Mouse (Mus musculus) mouse embryonic stem cell (cell line): ENCODE measurements around the gene Furin.

ENCODE experiments used
- in situ Hi-C, 2 experiments: fragments of 300-500 bp; cut with MboI; formaldehyde crosslinking; loops; 1 replicate in 1 of 2; 3 replicates in 1 of 2; pipeline ENCODE4 v1.14.3; 2019 to 2020; ENCODE audit warnings: low sequenced_read_pairs in 2 of 2, low pct_unique_long_range_greater_than_20kb in 1 of 2, mixed read lengths in 1 of 2; ENCODE audit not compliant: unreplicated experiment in 1 of 2

The Furin gene

DNA sequence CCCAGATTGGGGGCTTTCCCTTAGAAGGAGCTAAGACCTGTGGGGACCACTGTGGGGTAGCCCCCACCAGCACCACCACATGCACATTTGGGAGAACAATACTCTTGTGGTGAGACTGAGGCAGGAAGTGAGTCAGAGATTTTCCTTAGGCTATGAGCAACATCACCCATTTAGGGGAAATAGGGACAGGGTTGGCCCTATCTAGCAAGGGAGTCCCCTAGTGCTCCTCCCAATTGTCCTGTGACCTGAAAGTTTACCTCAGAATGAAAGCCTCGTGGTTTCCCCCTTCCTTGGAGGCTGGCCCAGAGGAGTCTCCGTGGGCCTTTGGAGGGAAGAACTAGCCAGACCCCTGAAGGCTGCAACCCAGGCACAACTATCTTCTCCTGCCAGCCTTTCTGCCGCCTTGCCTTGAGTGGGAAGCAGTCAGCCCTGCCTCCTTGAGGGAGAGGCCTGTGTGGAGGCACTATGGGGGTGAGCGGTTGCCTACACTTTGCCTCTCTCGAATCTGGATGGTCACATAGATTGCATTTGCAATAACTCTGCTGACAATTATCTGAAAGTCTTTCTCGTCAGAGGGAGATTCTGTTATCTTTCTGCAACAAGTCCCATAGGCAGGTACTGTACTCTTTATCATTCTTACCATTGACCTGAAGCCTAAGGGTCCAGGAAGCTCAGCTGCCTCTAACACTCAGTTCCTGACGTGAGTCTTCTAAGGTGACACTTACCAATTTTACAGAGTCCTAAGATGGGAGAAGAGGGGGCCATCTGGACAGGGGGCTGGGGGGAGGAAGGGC, 938 bp downstream of the Furin start:
- in situ Hi-C loops, result loop anchor here in 1 of 2 experiments (10.0 kb wide), 1 partner anchor 161 kb away; no protein-coding TSS in a partner anchor

DNA sequence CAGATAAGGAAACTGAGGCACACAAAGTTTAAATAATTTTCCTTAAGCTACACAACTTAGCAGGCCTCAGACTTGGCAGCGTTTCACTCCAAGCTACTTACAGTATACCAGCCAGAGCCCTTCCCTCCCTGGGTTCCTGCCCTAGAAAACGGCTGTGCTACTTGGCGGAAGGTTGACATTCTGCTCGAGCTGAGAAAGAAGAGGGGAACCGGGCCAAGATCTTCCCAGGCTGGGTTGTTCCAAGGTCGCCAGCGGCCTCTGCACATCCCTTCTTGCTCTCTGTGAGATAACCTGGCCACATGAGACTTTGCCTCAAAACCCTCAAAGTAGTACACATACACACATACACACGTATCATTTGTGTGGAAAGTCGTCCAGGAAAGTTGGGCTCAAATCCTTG, 1.7 kb downstream of the Furin start:
- in situ Hi-C loops, result loop anchor here in 1 of 2 experiments (10.0 kb wide), 1 partner anchor 161 kb away; no protein-coding TSS in a partner anchor

- in situ Hi-C loops, result loop anchor here in 1 of 2 experiments (10.0 kb wide), 1 partner anchor 162 kb away; no protein-coding TSS in a partner anchor
Observed at GRCm38 (mm10) chr7:80402651-80403321, 2.5 kb downstream of the Furin start.

GRCm38 (mm10) chr7:80401860-80402641, 3.2 kb downstream of the Furin start:
- in situ Hi-C loops, result loop anchor here in 1 of 2 experiments (10.0 kb wide), 1 partner anchor 163 kb away; no protein-coding TSS in a partner anchor

- in situ Hi-C loops, result loop anchor here in 1 of 2 experiments (10.0 kb wide), 1 partner anchor 164 kb away; no protein-coding TSS in a partner anchor
Observed at GRCm38 (mm10) chr7:80401041-80401859, 4.0 kb downstream of the Furin start.

- in situ Hi-C loops, result loop anchor here in 1 of 2 experiments (10.0 kb wide), 1 partner anchor 164 kb away; no protein-coding TSS in a partner anchor
Observed at GRCm38 (mm10) chr7:80400571-80400970, 4.7 kb downstream of the Furin start.

GRCm38 (mm10) chr7:80400099-80400498, 5.1 kb downstream of the Furin start:
- in situ Hi-C loops, result loop anchor here in 1 of 2 experiments (10.0 kb wide), 1 partner anchor 165 kb away; no protein-coding TSS in a partner anchor

DNA sequence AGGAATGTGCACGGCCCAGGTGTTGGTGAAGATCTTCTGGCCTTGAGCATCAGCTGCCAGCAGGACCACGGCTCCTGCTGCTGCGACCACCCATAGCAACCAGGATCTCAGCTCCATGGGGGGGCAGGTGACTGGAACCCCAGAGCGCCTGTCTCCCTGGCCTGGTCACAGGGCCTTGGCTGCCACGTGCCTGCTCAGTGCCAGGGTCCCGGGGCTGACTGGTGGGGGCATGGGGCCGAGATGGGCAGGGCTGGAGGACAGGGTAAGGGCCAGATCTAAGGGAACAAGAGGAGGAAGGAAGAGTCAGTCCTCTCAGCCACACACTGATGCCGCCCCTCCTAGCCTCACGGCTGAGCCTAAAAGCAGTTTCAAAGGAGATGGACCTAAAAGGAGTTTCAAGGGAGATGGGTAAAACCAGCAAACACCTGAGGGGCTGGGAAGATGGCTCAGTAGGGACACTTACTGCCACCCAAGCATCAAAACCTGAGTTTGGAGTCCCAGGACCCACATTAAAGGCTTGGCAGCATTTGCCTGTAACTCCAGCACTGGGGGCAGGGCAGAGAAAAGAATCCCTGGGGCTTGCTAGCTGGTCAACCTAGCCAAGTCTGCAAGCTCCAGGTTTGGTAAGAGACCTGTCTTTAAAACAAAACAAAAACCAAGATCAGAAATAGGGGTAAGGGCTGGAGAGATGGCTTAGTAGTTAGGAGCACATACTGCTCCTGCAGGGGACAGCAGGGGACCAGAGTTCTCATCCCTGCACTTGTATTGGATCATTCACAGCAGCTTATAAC, 6.4 kb downstream of the Furin start:
- in situ Hi-C loops, result loop anchor here (5.0 to 25.0 kb wide), 2 partner anchors 33 to 463 kb away; partner anchors contain the start of gene Zscan2 (in 1 of the 2)

GRCm38 (mm10) chr7:80397986-80398385, 7.2 kb downstream of the Furin start:
- in situ Hi-C loops, result loop anchor here (5.0 to 25.0 kb wide), 2 partner anchors 34 to 464 kb away; partner anchors contain the start of gene Zscan2 (in 1 of the 2)

DNA sequence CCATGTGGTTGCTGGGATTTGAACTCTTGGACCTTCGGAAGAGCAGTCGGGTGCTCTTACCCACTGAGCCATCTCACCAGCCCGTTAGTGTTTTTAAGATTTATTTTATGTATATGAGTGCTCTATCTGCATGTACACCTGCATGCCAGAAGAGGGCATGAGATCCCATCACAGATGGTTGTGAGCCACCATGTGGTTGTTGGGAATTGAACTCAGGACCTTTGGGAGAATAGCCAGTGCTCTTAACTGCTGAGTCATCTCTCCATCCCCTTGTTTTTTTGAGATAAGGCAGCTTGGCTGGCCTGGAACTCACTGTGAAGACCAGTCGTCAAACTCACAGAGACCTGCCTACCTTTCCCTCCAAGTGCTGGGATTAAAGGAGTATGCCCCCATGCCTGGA, 8.8 kb downstream of the Furin start:
- in situ Hi-C loops, result loop anchor here (5.0 to 25.0 kb wide), 2 partner anchors 36 to 466 kb away; partner anchors contain the start of gene Zscan2 (in 1 of the 2)

GRCm38 (mm10) chr7:80394600-80394999, 10.6 kb downstream of the Furin start:
- in situ Hi-C loops, result loop anchor here in 1 of 2 experiments (25.0 kb wide), 1 partner anchor 468 kb away; the partner anchor contains the start of gene Zscan2

DNA sequence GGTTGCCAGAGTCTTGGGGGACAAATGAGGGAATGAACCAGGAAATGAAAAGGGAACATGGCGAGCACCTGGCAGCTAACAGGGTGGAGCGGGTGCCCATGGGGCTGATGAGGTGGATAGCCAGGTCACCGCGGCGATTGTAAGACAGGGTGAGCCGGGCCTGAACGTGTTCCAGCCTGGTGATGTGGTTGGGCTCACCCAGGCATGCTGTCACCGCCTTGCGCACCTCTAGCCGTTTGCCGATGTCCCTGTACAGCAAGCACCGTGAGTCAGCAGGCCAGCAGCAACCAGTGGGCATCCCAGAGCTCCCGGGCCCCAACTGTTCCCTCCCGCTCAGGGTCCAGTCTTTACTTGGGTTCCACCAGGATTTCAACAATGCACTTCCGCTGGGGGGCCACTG, 13.1 kb downstream of the Furin start:
- in situ Hi-C loops, result loop anchor here in 1 of 2 experiments (25.0 kb wide), 1 partner anchor 470 kb away; the partner anchor contains the start of gene Zscan2

DNA sequence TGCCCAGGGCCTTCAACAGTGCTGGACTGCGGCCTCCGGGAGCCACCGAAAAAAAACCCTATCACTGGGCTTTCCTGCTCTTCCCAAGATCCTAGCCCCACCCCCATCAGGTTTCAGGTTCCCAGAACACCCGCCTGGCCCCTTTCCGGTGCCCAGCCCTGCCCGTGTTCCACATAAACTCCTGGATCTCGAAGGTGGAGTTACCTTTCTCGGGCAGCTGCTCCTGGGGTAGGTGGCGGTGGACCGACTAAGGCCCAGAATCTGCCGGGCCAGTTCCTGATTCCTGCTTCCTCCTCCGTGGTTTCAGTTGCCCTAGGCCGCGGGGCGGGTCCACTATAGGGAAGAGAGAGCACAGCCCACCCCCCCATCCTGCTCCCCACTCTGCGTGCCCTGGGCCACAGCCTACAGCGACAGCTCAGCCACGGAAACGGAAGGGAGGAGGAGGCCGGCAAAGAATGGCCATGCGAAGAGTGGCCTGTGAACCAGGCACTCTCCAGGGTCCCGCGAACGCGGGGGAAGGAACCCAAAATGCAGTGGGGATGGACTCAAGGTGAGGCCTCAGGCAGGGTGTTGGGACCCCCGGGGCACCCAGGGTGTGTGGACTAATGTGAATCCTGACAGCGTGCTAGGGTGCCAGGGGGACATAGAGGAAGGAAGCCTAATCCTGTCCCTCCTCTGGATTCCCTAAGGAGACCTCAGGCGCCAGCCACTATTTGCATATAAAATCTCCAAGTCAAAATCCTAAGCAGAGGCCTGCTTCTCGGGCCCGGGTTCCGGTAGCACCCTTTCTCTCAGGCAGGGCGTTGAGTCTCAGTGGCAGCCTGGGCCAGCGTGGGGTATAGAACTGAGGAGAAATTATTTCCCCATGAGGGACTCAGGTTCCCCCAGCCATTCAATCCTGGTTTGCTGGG, 17.3 kb downstream of the Furin start, which contains the start of gene Fes:
Gene Fes, minus strand, starts transcription at position 314 of the 911 bp plus-strand sequence.
- in situ Hi-C loops, result loop anchor here (5.0 to 25.0 kb wide), 4 partner anchors 189 to 474 kb away; partner anchors contain the start of gene Zscan2 (in 1 of the 2)

DNA sequence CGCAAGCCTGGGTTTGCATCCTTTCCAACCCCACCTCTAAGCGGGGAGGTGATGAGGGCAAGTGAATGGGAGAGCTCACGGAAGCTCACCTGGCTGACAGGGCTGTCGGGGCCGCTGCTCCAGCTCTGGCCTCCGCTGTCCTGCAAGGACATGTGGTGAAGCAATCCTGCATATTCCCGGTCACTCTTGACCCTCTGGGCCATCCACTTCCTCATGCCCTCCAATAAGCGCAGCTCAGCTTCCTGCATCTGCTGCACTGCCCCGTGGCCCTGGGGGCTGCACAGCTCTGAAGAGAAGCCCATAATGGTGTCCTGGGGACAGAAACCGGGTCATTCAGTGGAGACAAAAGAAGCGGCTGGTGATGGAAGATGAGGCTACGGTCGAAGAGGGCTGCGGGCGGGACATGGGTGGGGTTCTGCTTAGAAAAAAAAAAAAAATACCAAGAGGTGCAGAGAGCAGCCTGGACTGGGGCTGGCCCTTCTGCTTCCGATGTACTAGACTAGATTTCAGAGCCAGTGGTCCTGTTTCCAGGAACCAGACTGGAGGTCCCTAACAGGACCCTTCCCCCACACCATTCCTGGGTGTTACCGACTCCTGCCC, 18.1 kb downstream of the Furin start:
- in situ Hi-C loops, result loop anchor here (5.0 to 25.0 kb wide), 4 partner anchors 190 to 475 kb away; partner anchors contain the start of gene Zscan2 (in 1 of the 2)
